Mouse (Mus musculus) right cerebral cortex, postnatal 36 days (tissue): ENCODE data around the gene Pinlyp.
A peak's percentile ranks its signal among the peaks of the same experiment; 100 is the strongest.
"Not testable (repeated sequence)": the region's sequence is repeated elsewhere in the genome, so short reads cannot be mapped to it uniquely, and the experiment has no call there.

ENCODE experiments used
- DNase-seq, 2 experiments: peaks; one replicate each; pipeline ENCODE4 v3.0.0; 2022; ENCODE audit warnings: low spot score in 2 of 2, mixed read lengths in 1 of 2

The Pinlyp gene

DNA sequence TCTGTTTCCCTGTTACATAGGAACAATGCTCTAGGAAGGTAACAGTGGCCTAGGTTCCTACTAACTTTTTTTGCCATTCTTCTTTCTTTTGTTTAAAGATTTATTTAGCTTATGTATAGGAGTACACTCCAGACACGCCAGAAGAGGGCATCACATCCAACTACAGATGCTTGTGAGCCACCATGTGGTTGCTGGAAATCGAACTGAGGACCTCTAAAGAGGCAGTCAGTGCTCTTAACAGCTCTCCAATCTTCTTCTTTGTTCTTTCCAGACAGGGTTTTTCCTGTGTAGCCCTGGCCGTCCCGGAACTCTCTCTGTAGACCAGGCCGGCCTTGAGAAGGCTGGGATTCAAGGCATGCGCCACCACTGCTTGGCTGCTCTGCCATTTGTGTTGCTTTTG lies 20.9 kb downstream of the Pinlyp start:
- no peak for DNase-seq

DNA sequence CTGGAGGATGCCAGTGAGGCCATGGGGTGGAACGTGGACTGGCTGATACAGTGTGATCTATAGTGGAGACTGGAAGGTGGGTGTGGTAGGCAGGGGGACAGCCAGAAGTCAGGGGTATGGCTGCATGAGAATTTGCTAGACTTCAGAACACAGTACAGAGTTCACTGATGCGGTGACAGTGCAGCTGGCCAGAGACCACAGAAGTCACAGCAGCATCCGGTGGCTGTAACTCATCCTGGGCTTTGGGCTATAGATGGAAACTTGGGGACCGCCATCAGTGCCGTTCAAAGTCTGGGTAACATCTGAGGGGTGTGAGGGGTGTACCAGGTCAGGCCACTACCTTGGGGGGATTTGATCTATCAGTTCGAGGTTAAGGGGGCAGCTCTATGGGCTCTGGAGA lies 22.2 kb downstream of the Pinlyp start:
- no peak for DNase-seq

DNA sequence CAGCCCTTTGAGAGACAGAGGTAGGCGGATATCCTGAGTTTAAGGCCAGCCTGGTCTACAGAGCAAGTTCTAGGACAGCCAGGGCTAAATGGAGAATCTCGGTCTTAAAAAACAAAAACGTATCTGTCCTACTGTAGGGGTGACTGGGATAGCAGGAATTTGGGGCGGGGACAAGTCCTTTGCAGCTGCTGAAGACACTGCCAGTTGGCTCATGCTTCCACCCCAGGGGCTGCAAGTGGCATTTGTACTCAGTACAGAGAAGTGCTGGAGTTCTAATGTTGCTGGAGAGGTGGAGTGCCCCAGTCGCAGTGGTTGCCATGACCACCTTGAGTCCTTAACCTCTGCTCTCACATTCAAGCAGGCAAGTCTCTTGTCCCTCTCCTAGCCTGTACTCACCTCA lies 23.1 kb downstream of the Pinlyp start:
- no peak for DNase-seq

DNA sequence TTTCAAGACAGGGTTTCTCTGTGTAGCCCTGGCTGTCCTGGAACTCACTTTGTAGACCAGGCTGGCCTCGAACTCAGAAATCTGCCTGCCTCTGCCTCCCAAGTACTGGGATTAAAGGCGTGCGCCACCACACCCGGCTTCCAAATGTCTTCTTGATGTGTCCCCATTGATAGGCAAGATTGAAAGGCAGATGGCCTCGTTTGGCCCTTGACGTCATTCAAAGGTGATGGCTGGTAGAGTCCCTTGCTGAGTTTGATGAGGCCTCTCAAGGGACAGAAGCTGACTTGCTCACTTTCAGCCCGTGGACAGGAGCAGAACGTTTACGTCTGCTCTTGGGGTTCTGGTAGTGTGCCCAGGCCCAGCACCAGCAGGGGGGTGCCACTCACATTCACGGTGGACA lies 25.9 kb downstream of the Pinlyp start:
- DNase-seq, result not testable (repeated sequence)

DNA sequence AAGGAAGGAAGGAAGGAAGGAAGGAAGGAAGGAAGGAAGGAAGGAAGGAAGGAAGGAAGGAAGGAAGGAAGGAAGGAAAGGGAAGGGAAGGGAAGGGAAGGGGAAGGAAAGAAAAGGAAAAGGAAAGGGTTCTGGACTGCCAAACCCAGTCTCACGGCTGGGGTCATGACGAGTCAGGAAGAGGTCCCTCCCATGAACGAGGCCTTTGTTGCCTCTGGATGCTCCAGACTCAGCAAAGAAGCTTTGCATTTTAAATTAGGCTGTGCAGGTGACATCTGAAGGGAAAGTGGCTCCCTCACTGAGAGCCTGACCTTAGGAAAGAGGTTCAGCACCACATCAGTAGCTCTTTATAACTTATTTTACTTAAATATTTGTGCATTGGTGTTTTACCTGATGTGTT lies 26.8 kb downstream of the Pinlyp start:
- DNase-seq, result no peak

DNA sequence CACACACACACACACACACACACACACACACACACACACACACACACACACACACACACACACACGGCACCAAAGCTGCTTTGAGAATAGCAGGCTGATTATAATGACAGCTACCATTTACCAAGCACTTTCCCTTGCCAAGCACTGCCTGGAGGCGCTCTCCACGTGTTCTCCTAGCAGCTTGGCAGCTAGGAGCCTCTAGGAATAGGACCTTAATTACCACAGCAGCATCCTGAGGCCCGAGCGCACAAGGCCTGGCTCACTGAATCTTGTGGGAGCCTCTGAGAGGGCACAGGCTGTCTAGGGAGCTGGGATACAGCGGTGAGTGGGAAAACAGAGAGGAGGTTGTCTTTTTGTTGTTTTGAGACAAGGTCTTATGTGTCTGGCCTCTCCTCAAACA lies 28.3 kb downstream of the Pinlyp start:
- peak; percentile 65 to 78 for DNase-seq

DNA sequence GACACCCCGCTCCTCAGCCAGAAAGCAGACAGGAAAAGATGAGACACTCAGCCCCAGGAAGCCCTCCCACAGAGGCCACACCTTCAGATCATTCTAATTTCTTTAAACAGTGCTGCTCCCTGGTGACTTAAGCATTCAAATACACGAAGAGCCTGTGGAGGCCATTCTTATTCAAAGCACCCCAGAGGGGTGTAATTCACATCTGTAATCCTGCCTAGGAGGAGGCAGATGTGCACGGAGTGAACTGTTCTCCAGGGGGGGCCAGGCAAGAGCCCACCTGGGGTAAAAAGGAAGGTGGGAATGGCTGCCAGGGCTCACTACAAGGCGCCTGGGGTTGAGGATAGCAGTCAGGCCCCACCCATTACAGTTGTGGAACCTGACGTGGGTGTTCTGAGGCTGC lies 28.8 kb downstream of the Pinlyp start:
- no peak for DNase-seq

DNA sequence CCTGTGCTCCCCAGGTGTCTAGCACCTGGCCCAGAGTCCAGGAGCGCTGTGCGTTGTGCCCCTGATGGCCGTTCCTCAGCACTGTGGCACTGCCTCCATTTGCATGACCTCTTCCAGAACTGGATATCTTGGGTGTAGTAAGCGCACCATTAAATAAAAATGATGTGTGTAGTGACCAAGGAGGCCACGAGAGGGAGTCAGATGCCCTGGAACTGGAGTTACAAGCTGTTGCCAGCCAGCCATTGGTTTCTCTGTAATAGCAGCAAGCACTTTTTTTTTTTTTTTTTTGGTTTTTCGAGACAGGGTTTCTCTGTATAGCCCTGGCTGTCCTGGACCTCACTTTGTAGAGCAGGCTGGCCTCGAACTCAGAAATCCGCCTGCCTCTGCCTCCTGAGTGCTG lies 29.6 kb downstream of the Pinlyp start:
- not testable (repeated sequence) for DNase-seq

DNA sequence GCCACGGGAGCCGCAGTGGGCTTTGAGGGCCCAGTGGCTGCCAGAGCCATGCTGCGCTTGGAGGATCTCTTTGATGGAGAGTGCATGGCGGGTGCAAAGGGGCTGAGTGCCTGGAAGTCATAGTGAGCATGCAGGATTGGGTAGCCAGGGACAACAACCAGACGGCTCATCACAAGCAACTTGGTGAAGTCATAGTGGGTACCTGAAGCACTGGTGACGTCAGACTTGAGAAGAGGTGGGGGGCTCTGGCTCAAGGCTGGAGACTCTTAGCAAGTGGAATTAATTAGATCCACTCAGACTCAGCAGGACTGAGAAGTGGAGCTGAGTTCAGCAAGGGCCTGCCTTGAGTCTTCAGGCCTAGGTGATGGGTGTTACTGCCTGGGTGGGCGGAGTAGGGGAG lies 33.6 kb downstream of the Pinlyp start, which contains the start of gene AC161166.1:
AC161166.1 (minus strand) TSS at position 101 of the 400 bp plus-strand sequence.
- DNase-seq, result no peak

DNA sequence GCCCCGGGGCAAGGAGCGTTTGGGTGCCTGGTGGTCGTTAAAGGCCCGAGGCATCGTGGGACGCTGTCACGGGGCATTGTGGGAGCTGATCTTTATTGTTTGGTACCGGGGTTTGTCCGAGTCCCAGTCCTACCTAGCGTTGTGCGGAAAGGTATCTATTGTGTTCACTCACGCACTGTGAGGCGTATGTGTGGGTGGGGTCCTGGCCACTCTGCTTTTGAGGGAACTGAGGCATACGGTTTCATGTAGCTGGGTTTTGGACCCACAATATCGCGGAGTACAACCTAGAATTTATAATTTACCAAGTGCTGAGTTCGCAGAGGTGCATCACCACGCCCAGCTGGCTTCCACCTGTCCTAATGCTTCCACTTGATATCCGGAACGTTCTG lies 38.2 kb downstream of the Pinlyp start:
- no peak for DNase-seq

DNA sequence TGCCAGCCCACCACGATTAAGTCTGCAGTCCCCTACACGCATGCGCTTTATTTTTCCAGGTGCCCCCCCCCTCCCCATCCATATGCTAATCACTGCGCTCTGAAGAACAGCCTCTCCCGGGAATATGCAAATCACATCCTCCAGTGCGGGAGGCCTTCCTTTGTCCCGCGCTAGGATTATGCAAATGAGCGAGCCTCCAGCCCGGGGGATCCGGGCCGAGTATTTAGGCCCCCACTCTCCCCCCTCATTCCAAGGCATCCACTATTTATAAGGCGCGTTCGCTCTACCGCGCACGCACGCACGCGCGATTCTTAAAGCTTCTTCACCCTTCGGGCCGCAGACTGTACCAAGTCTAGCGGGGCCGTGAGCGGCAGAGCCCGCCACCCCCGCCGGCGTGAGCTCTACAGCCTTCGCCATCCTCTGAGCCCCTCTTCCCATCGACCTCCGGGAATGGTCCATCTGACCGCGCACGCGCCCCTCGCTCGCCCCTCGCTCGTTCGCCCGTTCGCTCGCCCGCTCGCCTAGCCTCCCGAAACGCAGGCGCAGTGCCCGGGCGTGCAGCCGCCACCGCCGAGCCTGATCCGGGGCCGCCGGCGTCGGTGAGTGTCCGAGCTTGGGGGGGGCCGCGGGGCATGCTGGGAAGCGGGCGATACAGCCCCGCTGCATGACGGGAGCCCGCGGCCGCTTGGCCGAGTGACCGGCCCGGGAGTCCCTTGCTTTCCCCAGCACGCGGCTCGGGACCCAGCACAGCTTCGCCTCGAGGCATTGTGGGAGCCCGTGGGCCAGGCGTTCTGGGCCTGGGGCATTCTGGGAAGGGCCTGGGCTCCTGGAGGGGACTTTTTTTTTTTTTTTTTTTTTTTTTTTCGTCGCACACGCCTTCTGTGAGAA lies 38.8 kb downstream of the Pinlyp start, which contains the start of gene Zfp428:
Zfp428 (plus strand) TSS at position 169 of the 888 bp plus-strand sequence.
- peak; percentile 79 to 82 for DNase-seq

DNA sequence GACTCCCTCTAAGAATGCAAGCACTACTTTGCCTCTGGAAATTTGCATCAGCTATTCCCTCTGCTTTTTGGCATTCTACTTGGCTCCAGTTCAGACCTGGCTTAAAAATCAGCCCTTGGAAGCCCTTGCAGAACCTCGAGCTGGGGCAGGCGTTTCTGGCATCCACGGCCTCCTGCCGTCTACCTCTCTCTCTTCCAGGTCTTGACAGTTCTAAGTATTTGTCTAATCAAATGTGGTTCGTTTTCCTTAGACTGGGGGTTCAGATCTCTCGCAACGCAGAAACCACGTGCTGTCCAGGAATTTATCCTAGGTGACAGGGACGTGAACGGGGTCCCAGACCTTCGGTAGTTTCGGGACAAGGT lies 39.5 kb downstream of the Pinlyp start:
- DNase-seq, result no peak

DNA sequence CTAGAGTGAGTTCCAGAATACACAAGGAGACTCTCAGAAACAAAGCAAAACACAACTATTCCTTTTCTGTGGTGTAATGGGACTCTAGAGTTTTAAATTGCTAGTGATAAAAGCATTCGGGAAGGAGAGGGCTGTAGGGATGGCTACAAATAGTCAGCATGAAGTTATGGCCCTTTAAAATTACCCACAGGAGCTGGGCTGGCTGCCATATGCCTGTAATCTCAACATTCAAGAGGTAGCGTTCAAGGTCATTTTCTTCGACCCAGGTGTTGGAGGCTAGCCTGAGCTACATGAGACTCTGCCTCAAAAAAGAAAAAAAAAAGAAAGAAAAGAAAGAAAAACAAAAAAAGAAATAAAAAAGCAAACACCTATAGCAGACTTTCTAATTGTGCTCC lies 39.9 kb downstream of the Pinlyp start:
- no peak for DNase-seq

DNA sequence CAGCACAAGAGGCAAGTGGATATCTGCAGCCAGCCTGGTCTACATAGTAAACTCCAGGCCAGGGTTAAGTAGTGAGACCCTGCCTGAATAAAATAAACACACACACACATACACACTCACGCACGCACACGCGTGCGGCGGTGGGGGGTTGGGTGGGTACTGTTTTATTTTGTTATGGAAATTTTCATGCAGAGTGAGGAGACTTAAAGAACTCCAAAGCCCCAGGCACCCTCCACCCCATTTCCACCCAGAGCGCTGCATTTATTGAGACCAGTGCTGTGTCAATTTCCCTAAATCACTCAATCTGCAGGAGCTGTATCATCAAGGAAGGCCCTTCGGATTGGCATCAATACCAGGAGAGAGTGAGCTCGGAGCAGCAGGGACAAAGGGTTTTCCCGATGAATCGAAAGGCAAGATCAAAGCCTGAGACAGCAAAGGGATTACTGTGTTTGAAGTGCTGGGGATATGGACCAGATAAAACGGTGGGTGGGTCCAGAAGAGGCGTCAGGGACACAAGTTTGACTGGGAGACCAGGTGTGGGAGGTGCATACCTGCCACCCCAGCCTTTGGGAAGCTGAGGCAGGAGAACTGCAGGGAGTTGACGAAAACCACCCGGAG lies 40.4 kb downstream of the Pinlyp start:
- DNase-seq, result no peak

DNA sequence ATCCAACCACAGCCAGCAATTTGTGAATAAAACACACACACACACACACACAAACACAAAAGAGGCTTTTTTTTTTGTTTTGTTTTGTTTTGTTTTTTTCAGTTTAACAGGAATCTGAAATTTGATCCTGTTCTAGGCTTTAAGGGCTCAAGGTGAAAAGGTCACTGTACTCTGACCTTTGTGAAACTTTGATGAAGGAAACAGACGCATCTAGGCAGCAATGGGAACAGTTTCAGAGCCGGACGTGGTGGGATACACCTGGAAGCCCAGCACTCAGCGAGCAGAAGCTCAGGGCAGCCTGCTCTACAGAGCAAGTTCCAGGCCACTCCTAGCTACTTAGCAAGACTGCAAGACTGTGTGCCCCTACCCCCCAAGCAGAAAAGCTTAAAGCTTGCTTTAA lies 41.0 kb downstream of the Pinlyp start:
- no peak for DNase-seq

DNA sequence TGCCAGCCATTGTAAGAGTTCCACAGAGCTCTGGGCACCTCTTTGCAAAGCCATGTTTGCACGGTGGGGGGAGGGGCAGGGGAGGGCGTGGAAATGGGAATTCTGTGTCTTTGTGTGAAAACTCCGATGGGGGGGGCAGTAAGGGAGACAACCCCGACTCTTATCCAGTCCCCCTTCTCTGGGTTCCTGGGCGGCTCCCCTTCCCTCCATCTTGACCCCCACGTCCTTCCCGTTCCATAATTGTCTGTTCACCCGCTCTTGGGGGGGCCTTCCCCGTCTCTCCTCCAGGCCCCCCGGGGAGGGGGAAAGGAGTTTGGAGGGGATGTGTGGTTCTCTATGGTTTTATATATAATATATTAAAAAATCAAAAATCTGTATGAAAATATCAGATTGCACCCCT lies 41.9 kb downstream of the Pinlyp start:
- no peak for DNase-seq

DNA sequence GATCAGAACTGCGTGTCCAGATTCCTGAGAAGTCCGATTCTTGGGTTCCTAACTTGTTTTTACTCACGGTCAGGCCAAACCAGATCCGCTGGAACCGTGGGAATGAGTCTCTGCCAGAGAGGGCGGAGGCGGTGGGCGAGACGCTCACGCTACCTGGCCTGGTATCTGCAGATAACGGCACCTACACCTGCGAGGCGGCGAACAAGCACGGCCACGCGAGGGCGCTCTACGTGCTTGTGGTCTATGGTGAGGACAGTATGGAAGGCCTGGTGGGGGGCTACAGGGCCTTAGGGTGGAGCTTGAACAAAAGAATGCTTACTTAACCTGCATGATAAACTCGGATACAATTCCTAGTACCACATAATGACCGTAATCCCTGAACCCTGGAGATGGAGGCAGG lies 44.4 kb downstream of the Pinlyp start:
- no peak for DNase-seq

DNA sequence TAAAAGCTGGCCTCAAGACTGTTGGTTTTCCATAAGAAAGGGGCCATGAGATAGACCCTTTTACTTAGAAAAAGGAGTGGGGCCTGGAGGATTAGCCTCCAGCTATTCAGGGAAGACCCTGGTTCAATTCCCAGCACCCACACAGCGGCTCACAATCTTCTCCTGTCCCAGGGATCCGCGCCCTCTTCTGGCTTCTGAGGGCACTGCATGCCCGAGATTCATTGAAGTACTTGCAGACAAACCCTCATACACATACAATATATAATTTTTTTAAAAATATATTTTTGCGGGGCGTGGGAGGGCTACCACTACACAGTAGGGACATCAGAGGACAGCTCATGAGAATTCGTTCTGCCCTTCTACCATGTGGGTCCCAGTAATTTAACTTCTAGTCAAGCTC lies 45.0 kb downstream of the Pinlyp start:
- no peak for DNase-seq

DNA sequence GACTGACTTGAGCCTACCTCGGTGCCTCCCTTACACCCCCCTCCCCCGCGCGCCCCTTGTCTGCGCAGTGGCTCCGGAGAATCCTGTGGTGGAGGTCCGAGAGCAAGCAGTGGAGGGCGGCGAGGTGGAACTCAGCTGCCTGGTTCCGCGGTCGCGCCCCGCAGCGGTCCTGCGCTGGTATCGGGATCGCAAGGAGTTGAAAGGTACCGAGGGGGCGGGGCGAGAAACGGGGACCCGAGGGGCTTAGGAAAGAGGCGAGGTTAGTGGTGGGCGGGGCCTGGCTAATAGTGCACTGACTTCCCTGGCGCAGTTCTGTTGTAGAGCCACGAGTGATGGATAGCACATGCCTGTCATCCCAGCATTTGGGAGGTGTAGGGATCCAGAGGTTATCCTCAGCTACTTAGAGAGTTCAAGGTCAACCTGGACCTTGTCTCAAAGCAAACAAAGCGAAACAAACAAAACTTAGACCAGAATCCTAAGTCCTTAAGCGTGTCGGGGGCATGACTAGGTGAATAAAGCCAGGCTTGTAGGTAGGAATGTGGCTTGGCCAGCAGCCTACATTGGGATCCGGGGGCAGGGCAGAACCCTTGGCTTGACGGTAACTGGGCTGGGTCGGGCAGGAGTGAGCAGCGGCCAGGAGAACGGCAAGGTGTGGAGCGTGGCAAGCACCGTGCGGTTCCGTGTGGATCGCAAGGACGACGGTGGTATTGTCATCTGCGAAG lies 45.9 kb downstream of the Pinlyp start:
- DNase-seq, result no peak
